Mouse (Mus musculus) lung, embryonic 16.5 days (tissue): ENCODE measurements around the gene Plpp3. TPM values are rescaled to one million over a fixed set of nuclear protein-coding genes. Genes with fewer than 3 reads are reported as not detected.

Experiments
- ATAC-seq: fragments of 200-750 bp; cut with Nextera tagmentation; 2 replicates; pipeline ENCODE4 v1.8.0; 2017; ENCODE audit warnings: low read depth, mild to moderate bottlenecking, moderate library complexity
- H3K27ac ChIP-seq: fragments of 300-500 bp; sonication (generic); 2 replicates; pipeline ENCODE4 v1.5.1; 2014; ENCODE audit warnings: mild to moderate bottlenecking, control low read depth, low read length
- H3K27me3 ChIP-seq: fragments of 300-500 bp; sonication (generic); 2 replicates; pipeline ENCODE4 v1.6.1; 2014; ENCODE audit warnings: low read depth, low read length, mixed read lengths; ENCODE audit not compliant: control insufficient read depth, insufficient read depth
- H3K36me3 ChIP-seq: fragments of 300-500 bp; sonication (generic); 2 replicates; pipeline ENCODE4 v1.6.1; 2014; ENCODE audit warnings: low read length; ENCODE audit not compliant: control insufficient read depth, insufficient read depth
- H3K4me1 ChIP-seq: fragments of 300-500 bp; sonication (generic); replicated peaks from 2 replicates; pipeline ENCODE4 v1.6.1; 2014; ENCODE audit warnings: low read length, mixed read lengths; ENCODE audit not compliant: control insufficient read depth, insufficient read depth
- H3K4me2 ChIP-seq: fragments of 300-500 bp; sonication (generic); 2 replicates; pipeline ENCODE4 v1.6.1; 2014; ENCODE audit warnings: low read depth, low read length, control low read depth
- H3K4me3 ChIP-seq: fragments of 300-500 bp; sonication (generic); 2 replicates; pipeline ENCODE4 v1.5.1; 2014; ENCODE audit warnings: mild to moderate bottlenecking, low read length, control low read depth
- H3K9ac ChIP-seq: fragments of 300-500 bp; sonication (generic); 2 replicates; pipeline ENCODE4 v1.6.1; 2014; ENCODE audit warnings: low read length, control low read depth
- H3K9me3 ChIP-seq: fragments of 300-500 bp; sonication (generic); 2 replicates; pipeline ENCODE4 v1.6.1; 2016; ENCODE audit warnings: low read length; ENCODE audit not compliant: control insufficient read depth
- WGBS: fragments of 180-500 bp; shearing (Covaris S2); extraction: QIAGEN DNeasy Blood & Tissue Kit; methylation state at CpG from one replicate; pipeline ENCODE4 v1.1.7; 2014; 5-methylcytosine and 5-hydroxymethylcytosine counted together
- polyA plus RNA-seq: library from polyadenylated mRNA; unstranded; fragments of >200 nt; fragmentation: Nextera tagmentation; extraction: Ambion mirVana; gene quantifications from 2 replicates; pipeline ENCODE4 v1.2.1, GENCODE M21; 2015

Plpp3 gene
- polyA plus RNA-seq, 1 experiment from 2014 or later: 94.2 TPM

DNA sequence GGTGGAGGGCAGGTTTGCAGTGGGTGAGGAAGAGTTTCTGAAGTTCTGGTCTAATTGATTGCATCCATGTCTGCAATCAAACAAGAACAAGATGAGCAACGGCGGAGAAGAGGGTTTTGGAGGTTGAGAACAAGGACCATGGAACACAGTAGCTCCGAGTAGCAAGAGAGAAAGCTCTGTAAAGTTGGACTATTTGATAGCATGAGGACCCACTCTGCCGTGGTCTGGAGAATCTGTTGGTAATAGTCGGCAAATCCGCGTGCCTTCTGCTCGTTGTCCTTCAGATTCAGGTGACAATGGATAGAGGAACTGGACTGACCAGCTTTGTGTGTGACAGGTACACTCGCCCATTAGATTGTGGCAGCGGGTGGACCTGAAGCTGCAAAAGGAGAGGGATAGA, 87.8 kb downstream of the Plpp3 start:
- Histone ChIP-seq H3K4me3 (peak overlapping the region; percentile 48), H3K4me2 (peak overlapping the region; percentile 90), H3K4me1 (peaks cover 9% of the 10 kb centered on the region), H3K27me3 (no peaks in the 10 kb centered on the region), H3K27ac (no peak overlapping the region), H3K36me3 (no peaks in the 10 kb centered on the region), H3K9ac (peak overlapping the region; percentile 71), H3K9me3 (no peaks in the 10 kb centered on the region)
- WGBS: 58% methylated on average over 10 of the region's 10 CpGs
- no peak; the same call in 1 of the 2 replicates for ATAC-seq

DNA sequence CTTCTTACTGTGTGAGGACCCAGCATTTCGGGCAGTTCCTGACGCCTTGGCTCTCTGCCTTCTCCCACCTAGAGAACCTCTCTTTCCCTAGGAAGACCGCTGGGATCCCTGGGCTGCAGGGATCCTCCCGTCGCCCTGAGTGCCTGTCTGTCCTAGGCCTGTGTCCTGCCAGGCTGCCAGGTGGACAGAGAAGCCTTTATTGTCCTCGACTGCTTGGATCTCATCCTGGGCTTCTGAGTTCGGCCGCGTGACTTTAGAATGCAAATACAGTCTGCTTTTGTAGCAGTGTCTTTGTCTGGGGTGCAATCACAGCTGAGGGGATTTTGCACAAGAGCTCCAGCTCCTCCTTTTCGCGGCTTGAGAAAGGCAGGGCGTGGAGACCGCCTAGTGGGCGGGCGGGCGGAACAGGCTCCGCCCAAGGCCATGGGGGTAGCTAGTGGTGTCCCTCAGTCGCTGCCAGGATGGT, 88.4 kb downstream of the Plpp3 start:
- no peaks in the 10 kb centered on the region for H3K27me3 ChIP-seq
- WGBS: 4% methylated on average over 18 of the region's 18 CpGs
- H3K9ac ChIP-seq: peak overlapping the region; percentile 71
- H3K27ac ChIP-seq: peak overlapping the region; percentile 51; the same call in 1 of the 2 replicates
- peak; percentile 91 for ATAC-seq
- peaks cover 9% of the 10 kb centered on the region for H3K4me1 ChIP-seq
- peak overlapping the region; percentile 48 for H3K4me3 ChIP-seq
- H3K4me2 ChIP-seq: peak overlapping the region; percentile 90
- no peaks in the 10 kb centered on the region for H3K36me3 ChIP-seq
- no peaks in the 10 kb centered on the region for H3K9me3 ChIP-seq

DNA sequence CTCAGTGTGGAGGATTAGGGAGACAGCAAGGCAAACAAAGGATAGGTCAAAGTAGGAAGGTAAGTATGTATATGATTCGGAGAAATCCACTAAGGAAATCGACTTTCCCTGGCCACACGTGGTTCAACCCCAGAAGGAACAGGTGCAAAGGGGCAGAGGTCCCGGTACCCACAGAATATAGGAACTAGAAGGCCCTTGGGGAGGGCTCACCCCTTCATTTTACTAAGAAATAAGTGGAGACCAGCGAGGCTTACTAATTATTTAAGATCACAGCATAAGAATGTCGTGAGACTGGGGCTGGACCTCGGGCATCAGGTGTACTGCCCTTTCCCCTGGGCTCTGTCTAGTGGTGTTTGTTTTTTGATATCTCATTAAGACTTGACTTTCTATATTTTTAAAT, 89.2 kb downstream of the Plpp3 start:
- Histone ChIP-seq H3K4me2 (no peak overlapping the region), H3K4me3 (no peak overlapping the region), H3K27me3 (no peaks in the 10 kb centered on the region), H3K4me1 (peaks cover 9% of the 10 kb centered on the region), H3K36me3 (no peaks in the 10 kb centered on the region), H3K9me3 (no peaks in the 10 kb centered on the region), H3K27ac (no peak overlapping the region), H3K9ac (no peak overlapping the region)
- WGBS: 76% methylated on average over 7 of the region's 7 CpGs
- no peak for ATAC-seq

DNA sequence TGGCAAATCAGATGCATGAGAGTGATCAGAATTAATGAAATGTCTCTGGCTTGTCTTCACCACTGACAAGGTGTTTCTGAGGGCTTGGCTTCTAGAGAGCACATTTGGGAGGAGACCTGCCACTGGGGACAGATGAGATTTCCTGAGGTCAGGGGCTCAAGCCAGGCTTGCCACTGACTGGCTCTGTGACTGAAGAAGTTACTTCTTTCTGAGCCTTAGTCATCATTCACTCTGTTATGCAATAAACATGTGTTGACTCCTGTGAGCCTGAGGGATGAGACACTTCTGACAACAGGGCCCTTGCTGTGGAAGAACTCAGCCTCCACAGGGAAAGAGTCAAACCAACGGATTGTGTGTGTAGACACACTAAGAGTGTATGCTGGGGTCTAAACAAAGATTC, 91.0 kb downstream of the Plpp3 start:
- Histone ChIP-seq H3K4me2 (no peak overlapping the region), H3K4me3 (no peak overlapping the region), H3K36me3 (no peaks in the 10 kb centered on the region), H3K4me1 (peaks cover 9% of the 10 kb centered on the region), H3K27me3 (no peaks in the 10 kb centered on the region), H3K27ac (no peak overlapping the region), H3K9ac (no peak overlapping the region), H3K9me3 (no peaks in the 10 kb centered on the region)
- 46% methylated on average over 1 of the region's 1 CpGs for WGBS
- no peak for ATAC-seq

DNA sequence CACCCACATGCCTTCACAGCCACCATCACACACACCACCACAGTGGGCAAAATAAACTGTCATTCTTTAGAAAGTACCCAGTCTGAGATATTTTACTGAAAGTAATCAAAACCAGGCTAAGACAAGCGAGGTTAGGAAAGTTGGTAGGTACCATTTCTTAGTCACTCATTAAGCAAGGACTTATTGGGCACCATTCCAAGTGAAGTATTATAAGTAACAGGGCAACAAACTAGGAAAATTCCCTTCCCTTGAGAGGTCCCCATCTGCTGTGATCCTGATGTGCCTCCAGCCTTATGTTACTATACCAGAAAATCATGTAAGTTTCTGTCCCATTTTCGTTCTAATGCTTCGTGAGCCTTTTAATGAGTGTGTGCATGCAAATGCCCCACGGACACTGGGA, 92.1 kb downstream of the Plpp3 start:
- Histone ChIP-seq H3K4me2 (no peak overlapping the region), H3K27me3 (no peaks in the 10 kb centered on the region), H3K27ac (no peak overlapping the region), H3K4me3 (no peak overlapping the region), H3K9ac (no peak overlapping the region), H3K36me3 (no peaks in the 10 kb centered on the region), H3K9me3 (no peaks in the 10 kb centered on the region), H3K4me1 (peaks cover 9% of the 10 kb centered on the region)
- ATAC-seq: no peak
- WGBS: 75% methylated on average over 4 of the region's 4 CpGs

DNA sequence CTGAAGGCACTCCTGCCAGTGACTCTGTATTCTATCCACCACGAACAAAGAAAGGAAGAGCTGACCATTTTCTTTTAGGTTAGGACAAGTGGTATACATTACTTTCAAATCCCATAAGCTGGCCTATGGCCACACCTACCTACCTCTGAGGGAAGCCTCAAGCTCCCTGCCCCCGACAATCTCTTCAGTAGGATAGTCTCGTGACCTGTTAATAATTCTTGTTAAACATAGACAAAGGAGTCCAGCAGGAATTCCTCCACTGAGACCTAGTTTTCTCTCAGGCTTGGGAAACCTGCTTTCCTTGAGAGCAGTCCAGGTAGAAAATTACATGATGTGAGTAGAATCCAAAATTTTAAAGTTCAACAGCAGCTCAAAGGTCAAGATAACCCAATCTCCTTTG, 93.8 kb downstream of the Plpp3 start:
- WGBS: 68% methylated on average over 3 of the region's 3 CpGs
- H3K4me2 ChIP-seq: no peak overlapping the region
- no peak for ATAC-seq
- H3K36me3 ChIP-seq: no peaks in the 10 kb centered on the region
- no peaks in the 10 kb centered on the region for H3K9me3 ChIP-seq
- no peaks in the 10 kb centered on the region for H3K27me3 ChIP-seq
- H3K4me1 ChIP-seq: peaks cover 1% of the 10 kb centered on the region
- no peak overlapping the region for H3K9ac ChIP-seq
- no peak overlapping the region for H3K27ac ChIP-seq
- no peak overlapping the region for H3K4me3 ChIP-seq

DNA sequence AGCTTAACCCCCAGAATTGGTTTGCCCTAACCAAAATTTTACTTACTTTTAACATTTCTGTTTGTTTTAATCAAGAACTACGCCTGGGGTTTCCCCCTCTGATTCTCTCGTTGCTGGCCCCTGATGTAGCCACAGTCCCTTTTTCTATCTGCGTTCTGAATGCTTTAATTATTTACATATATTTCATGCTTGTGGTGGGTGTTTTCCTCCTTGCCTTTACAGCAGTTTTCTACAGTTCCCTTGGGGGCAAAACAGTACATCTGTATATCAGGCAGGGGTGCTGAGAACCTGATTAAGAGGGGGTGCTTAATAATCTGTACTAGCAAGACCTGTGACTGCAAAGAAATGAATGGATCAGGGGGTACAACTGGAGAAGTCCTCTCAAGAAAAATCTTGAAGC, 94.9 kb downstream of the Plpp3 start:
- H3K4me3 ChIP-seq: no peak overlapping the region
- no peaks in the 10 kb centered on the region for H3K4me1 ChIP-seq
- no peak overlapping the region for H3K9ac ChIP-seq
- H3K27ac ChIP-seq: no peak overlapping the region
- H3K9me3 ChIP-seq: no peaks in the 10 kb centered on the region
- H3K27me3 ChIP-seq: no peaks in the 10 kb centered on the region
- 52% methylated on average over 3 of the region's 3 CpGs for WGBS
- no peak for ATAC-seq
- no peaks in the 10 kb centered on the region for H3K36me3 ChIP-seq
- H3K4me2 ChIP-seq: no peak overlapping the region

DNA sequence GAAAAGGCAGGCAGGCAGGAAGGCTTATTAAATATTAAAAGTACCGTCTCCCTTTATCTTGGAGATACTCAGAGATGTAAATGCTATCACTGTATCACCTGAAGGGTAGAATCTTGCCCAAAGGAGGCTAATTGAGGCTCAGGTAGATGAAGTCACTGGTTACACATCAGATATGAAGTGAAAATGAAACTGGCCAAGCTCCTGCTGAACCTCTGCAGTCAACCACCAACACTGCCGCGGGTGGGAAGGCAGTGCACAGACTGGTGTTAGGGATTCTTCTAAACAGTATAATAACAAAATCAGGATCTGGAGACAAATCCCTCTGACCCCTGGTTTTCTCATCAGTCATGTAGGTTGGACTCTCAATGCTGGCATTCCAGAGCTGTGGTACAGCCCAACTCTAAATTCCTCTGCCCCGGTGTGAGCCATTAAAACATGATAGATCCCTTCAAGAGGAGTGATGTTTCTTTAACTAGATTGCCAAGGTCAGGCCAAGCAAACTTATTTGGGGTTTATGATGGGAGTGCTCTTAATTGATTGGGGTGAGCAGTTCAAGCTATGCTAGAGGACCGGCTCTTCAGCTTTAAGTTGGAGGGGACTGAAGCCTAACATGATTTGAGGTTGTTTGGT, 95.5 kb downstream of the Plpp3 start:
- no peak overlapping the region for H3K27ac ChIP-seq
- H3K27me3 ChIP-seq: no peaks in the 10 kb centered on the region
- H3K36me3 ChIP-seq: no peaks in the 10 kb centered on the region
- no peaks in the 10 kb centered on the region for H3K4me1 ChIP-seq
- H3K4me2 ChIP-seq: no peak overlapping the region
- no peak for ATAC-seq
- H3K9ac ChIP-seq: no peak overlapping the region
- H3K9me3 ChIP-seq: no peaks in the 10 kb centered on the region
- H3K4me3 ChIP-seq: no peak overlapping the region
- WGBS: 29% methylated on average over 5 of the region's 5 CpGs

DNA sequence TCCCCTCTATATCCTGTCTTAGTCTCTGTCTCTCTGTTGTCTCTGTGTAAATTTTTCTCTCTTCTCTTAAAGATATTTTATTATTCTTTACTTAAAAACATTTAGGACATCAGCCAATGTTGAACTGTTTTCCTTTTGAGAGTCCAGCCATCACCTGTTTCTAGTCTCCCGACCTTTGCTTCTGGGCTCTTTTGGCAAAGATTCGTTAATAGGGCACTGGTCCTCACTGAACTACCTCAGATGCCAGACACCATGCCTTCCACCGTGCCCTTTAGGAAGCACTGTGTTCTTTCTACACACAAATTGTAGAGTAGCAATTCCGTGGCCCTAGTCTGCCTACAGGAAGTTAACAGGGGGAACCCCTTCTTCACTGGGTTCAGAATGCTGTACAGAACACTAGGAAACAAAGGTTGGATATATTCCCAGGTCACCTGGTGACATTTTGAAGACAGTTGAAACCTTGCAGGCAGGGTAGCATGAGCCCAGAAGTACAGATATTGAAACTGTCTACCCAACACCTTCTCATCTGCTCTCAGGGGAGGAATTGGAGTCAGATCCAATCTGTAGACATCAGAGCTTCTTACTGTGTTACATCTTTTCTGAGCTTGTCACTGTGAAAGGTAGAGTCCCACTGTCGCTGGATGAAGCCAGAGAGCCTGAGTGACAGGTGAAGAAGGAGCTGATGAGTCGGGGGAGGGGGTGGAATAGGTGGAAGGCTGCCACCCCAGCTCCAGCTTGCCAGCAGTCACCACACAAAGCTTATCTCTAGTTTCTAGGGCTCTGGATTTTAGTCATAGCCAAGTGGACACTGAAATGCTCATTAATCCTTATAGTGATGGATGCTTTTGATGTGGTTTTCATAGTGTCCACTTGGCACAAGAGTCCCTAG, 96.5 kb downstream of the Plpp3 start:
- Histone ChIP-seq H3K27ac (no peak overlapping the region), H3K4me3 (no peak overlapping the region), H3K36me3 (no peaks in the 10 kb centered on the region), H3K9me3 (no peaks in the 10 kb centered on the region), H3K9ac (no peak overlapping the region), H3K4me1 (peaks cover 4% of the 10 kb centered on the region; the same call in 1 of the 2 replicates), H3K4me2 (no peak overlapping the region), H3K27me3 (no peaks in the 10 kb centered on the region)
- no peak for ATAC-seq
- WGBS: 52% methylated on average over 6 of the region's 6 CpGs
